Mouse (Mus musculus): ENCODE measurements around the gene Fsip1.
A peak's percentile ranks its signal among the peaks of the same experiment; 100 is the strongest.

Fsip1 gene

GRCm38 (mm10) chr2:118124437-118124836 is 132.3 kb downstream of the Fsip1 start:
- no peak for DNase-seq (ENCODE audit: inconsistent ontology term)

GRCm38 (mm10) chr2:118123743-118124142 is 133.0 kb downstream of the Fsip1 start:
- DNase-seq (ENCODE audit: inconsistent ontology term): no peak

DNA sequence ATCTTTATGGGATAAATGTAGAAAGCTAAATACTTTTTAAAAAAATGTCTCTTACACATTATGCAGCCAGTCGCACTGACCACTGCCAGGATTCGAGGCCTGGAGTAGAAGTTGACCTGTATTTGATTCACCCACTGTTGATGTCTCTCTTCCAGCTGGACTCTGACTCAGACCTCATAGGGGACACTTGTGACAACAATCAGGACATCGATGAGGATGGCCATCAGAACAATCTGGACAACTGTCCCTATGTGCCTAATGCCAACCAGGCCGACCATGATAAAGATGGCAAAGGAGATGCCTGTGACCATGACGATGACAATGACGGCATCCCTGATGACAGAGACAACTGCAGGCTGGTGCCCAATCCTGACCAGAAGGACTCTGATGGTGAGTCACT is 134.5 kb downstream of the Fsip1 start:
- no peak for DNase-seq (ENCODE audit: inconsistent ontology term)

DNA sequence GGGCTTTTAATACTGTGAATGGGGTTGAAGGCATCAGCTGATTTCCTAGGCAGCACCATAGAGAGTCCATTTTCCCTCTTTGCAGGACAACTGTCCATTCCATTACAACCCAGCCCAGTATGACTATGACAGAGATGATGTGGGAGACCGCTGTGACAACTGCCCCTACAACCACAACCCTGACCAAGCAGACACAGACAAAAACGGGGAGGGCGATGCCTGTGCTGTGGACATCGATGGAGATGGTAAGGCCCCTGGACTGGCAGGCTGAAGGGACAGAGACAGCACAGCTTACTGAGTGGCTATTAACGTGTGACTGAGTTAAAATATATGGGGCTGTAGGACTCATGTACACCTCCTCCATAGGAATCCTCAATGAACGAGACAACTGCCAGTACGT is 136.0 kb downstream of the Fsip1 start:
- no peak for DNase-seq (ENCODE audit: inconsistent ontology term)

GRCm38 (mm10) chr2:118120095-118120494 is 136.7 kb downstream of the Fsip1 start:
- no peak for DNase-seq (ENCODE audit: inconsistent ontology term)

DNA sequence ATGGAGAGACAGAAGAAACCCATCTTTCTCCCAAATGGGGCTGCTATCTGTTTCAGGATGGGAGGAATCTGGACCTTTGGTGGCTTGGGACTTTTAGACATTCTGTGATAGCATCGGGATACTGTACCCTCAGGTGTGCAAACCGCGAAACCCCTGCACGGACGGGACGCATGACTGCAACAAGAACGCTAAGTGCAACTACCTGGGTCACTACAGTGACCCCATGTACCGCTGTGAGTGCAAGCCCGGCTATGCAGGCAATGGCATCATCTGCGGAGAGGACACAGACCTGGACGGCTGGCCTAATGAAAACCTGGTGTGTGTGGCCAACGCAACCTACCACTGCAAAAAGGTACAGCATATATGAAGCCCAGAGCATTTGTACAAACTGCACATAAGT is 137.1 kb downstream of the Fsip1 start:
- DNase-seq (ENCODE audit: inconsistent ontology term): no peak

DNA sequence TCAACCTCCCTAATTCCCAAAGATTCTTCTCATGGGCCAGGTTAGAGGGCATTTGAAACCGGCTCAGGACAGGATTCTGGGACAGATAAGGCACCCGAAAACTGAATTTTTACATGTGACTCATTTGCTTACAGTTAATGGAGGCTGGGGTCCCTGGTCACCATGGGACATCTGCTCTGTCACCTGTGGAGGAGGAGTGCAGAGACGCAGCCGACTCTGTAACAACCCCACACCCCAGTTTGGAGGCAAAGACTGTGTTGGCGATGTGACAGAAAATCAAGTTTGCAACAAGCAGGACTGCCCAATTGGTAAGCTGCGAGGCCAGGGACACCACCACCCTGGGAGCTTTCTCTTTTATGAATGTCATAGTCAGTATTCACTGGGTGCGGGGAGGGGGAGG is 138.3 kb downstream of the Fsip1 start:
- DNase-seq (ENCODE audit: inconsistent ontology term): no peak

DNA sequence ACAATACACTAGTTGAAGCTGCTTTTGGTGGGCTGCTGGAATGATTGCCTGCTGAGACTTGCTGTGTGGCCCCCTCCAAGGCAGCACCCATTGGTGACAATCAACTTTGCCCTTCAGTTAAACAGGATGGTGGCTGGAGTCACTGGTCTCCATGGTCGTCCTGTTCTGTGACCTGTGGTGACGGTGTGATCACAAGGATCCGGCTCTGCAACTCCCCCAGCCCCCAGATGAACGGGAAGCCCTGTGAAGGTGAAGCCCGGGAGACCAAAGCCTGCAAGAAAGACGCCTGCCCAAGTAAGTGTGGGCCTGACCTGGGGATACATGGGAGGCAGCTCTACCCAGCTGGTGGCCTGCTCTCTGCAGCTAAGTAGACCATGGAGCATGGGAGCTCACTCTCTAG is 138.7 kb downstream of the Fsip1 start:
- no peak for DNase-seq (ENCODE audit: inconsistent ontology term)

DNA sequence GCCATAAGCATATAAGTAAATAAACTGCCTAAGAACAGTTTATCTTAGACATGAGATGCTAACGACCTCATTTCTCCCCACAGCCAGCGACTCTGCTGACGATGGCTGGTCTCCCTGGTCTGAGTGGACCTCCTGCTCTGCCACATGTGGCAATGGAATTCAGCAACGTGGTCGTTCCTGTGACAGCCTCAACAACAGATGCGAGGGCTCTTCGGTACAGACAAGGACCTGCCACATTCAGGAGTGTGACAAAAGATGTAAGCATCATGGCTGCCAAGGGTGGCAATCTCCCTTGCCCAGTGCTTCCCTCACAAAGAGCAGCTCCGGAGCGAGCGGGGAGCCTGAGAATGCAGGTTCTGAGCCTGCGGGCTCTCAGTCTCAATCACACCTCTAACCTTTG is 139.4 kb downstream of the Fsip1 start:
- DNase-seq (ENCODE audit: inconsistent ontology term): no peak

- no peak for DNase-seq (ENCODE audit: inconsistent ontology term)
Observed at GRCm38 (mm10) chr2:118116754-118117290, 139.9 kb downstream of the Fsip1 start.

GRCm38 (mm10) chr2:118116180-118116579 is 140.6 kb downstream of the Fsip1 start:
- DNase-seq (ENCODE audit: inconsistent ontology term): no peak

DNA sequence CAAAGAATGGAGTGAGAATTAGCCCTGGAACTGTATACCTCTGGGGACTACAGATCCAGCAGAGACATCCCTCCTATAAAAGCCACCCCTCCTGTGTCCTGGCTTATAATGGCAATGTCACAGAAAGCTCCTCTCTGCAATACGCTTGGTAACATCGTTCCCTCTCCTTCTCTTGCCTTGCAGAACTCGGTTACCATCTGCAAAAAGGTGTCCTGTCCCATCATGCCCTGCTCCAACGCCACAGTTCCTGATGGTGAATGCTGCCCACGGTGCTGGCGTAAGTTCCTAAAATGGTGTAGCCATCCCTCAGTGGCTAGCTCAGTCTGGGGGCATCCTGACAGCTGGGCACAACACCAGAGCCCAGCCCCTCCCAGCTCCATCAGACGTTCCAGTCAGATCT is 141.1 kb downstream of the Fsip1 start:
- no peak for DNase-seq (ENCODE audit: inconsistent ontology term)

DNA sequence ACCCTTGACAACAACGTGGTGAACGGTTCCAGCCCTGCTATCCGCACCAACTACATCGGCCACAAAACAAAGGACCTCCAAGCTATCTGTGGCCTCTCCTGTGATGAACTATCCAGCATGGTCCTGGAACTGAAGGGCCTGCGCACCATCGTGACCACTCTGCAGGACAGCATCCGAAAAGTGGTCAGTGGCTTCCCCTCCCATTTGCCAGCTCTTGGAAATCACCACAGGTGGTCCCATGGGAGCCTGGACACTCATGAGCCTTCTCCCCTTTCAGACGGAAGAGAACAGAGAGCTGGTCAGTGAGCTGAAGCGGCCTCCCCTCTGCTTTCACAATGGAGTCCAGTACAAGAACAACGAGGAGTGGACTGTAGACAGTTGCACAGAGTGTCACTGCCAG is 142.1 kb downstream of the Fsip1 start:
- no peak for DNase-seq (ENCODE audit: inconsistent ontology term)

- peak; percentile 36 for DNase-seq (ENCODE audit: inconsistent ontology term)
Observed at GRCm38 (mm10) chr2:118113808-118114524, 142.8 kb downstream of the Fsip1 start.

- peak; percentile 36 for DNase-seq (ENCODE audit: inconsistent ontology term)
Observed at GRCm38 (mm10) chr2:118112846-118113479, 143.8 kb downstream of the Fsip1 start.

DNA sequence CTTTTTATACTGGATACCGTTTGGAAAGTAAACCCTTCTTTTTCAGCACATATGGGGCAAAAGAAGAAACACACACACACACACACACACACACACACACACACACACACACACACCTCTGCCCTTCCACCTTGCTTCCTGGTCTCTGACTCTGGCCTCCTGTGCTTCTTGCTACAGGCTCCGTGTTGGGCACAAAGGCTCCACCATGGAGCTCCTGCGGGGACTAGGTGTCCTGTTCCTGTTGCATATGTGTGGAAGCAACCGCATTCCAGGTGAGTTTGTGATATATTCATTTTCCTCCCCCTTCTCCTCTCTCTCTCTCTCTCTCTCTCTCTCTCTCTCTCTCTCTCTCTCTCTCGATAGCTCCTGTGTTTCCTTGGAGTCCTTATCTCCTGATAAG is 144.3 kb downstream of the Fsip1 start:
- no peak for DNase-seq (ENCODE audit: inconsistent ontology term)

- DNase-seq (ENCODE audit: inconsistent ontology term): peak; percentile 90
Observed at GRCm38 (mm10) chr2:118111488-118112131, 145.2 kb downstream of the Fsip1 start, which contains the start of gene Thbs1. Thbs1 (plus strand) TSS chr2:118111876.

GRCm38 (mm10) chr2:118111116-118111487 is 145.7 kb downstream of the Fsip1 start:
- DNase-seq (ENCODE audit: inconsistent ontology term): no peak

DNA sequence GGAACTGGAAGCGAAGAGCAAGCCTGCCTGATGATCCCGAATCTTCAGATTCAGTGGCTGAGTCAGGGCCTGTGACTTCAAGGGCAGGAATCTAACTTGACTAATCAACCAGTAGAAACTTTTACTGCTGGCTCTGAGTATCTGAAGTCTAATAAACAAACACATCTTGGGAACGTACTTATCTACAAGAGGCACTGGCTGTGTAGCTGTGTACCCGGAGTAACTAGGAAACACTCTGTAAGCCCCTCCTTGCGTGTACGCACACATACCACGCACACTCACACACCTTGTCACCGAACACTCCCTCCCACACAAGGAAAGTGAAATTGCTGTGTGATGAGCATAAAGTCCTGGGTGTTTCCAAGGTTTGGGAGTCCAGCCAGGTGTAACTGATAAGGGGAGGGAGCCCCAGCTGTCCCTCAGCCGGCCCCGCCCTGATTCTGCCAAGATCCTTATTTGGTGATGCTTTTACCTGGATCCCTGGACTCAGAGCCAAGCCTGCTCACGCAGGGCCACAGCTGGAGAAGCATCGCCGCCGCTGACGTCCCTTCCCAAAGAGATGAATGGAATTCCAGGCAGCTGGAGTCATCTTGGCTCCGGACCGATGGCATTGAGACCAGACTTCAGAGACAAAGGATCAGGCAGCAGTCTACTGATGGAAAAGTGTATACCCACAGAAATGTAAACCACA is 146.4 kb downstream of the Fsip1 start:
- peak; percentile 94 for DNase-seq (ENCODE audit: inconsistent ontology term)

DNA sequence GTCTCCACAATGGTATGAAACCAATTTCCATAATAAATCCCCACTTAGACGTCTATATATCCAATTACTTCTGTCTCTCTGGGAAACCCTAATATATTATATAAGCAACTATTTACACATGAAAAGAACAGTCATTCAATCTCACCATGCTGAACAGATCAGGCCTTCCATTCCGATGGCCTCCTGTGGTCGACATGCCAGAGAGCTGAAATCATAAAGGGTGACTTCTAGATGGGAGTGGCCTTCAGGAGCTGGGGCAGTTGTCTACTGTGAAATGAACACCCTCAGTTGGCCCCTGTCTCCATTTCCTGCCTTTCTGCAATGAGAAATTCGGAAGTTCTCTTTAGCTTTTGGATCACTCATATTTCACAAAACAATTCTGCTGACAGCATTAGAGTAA is 154.6 kb downstream of the Fsip1 start:
- peak; percentile 51 for DNase-seq (ENCODE audit: inconsistent ontology term)

DNA sequence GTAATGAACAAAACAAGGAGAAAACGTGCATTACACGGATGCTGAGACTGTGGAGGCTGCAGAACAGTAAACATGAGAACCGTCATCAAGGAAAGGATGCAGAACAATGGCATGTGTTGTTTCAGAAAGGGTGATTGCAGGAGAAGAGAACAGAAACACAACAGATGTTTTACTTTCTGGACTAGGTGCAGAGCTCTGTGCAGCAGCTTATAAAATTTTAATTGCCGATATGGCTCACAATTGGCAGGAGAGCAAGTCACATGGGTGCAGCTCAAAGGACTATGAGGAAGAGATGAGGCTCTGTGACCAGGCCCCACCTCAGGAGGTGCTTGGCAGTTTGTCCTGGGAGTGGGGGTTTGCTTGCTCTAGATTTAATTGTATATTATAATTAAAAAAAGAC is 157.7 kb downstream of the Fsip1 start:
- DNase-seq (ENCODE audit: inconsistent ontology term): no peak

- DNase-seq (ENCODE audit: inconsistent ontology term): no peak
Observed at GRCm38 (mm10) chr2:118091226-118091625, 165.5 kb downstream of the Fsip1 start.

All from Muller cell, postnatal 12 days (primary cell).